Mouse (Mus musculus) heart, postnatal 10 days (tissue): ENCODE measurements around the gene Acoxl. TPM values are rescaled to one million over a fixed set of nuclear protein-coding genes. Genes with fewer than 3 reads are reported as not detected.
A peak's percentile ranks its signal among the peaks of the same experiment; 100 is the strongest.

Source experiments
- DNase-seq, 2 experiments: peaks; one replicate each; pipeline ENCODE4 v3.0.0; 2021
- intact Hi-C: fragments of 180-260 bp; cut with DNase I; formaldehyde crosslinking; loops from one replicate; pipeline ENCODE4 v1.15.1; 2025
- total RNA-seq, 2 experiments: library from RNA; stranded (reverse); gene quantifications; 2 replicates each; pipeline ENCODE4 v1.2.3; 2021

Gene Acoxl
- total RNA-seq, 2 experiments from 2014 or later, result 0.10 TPM; not detected in 1

DNA sequence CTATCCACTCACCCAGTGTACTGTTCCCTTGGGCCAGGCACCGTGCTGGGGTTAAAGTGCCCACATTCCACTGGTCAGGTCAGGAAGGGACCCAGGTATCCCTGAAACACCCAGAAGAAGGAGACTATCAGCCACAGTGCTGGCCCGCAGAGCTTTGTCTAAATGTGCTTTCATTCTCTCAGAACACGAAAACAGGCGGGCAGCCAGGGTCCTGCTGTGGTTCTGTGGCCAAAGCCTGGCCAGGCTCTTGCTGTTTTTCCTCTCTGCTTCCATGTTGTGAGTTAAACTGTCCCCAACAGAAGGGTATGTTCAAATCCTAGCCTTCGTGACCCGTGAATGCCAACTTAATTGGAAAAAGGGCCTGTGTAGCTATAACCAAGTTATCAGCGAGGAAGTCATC, 228.9 kb downstream of the Acoxl start:
- DNase-seq, result no peak
- intact Hi-C loops, result no loop called here

DNA sequence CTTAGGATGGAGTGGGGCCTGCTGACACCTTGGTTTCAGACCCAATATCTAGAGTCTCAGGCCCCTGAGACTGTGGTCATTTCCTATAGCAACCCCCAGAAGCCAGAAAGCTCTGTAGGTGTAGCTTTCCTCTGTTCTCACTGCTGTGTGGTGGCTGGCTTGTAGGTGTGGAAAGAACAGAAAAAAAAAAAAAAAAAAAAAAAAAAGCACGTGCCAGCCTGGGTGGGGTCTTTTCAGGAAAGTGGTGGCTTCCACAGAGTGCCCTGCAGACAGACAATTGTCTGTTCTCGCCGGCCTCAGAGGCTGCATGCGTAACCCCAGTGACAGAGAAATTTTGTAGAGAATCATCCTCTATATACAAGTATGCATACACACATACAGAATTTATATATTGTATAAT, 229.5 kb downstream of the Acoxl start:
- intact Hi-C loops, result no loop called here
- DNase-seq, result no peak

DNA sequence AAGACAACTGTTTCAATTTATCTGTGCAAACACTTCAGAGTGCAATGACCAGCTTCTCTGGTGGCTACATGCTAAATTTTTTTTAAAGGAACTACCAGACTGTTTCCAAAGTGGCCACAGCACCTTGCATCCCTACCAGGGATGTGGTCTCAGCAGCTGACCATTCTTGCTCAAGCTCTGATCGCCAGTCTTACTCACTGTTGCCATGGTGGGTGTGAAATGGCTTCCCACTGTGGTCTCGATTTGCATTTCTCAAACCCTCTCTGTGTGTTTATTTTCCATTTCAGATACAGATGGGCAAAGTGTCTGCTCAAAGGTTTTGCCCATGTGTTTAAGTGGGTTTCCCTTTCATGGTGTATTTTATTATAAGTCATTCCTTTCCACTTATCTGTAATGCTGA, 230.3 kb downstream of the Acoxl start:
- no peak for DNase-seq
- intact Hi-C loops, result no loop called here

DNA sequence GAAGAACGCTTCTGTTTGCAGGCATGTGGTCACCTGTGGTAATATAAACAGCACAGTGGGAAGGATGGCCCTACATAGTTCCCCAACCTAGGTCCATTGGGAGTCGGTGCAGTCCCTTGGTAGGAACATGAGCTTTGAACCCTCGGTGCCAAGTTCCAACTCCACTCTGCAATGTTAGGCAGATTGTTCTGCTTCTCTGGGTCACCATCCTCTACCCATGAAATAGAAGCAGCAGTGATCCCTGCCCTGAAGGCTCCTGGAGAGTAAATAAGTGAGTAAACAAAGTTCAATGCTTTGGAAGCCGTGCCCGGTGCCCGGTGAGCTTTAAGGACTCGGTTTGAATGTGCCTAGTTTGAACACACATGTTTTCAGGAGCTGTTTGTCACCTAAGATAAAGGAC, 233.1 kb downstream of the Acoxl start:
- intact Hi-C loops, result no loop called here
- no peak for DNase-seq

DNA sequence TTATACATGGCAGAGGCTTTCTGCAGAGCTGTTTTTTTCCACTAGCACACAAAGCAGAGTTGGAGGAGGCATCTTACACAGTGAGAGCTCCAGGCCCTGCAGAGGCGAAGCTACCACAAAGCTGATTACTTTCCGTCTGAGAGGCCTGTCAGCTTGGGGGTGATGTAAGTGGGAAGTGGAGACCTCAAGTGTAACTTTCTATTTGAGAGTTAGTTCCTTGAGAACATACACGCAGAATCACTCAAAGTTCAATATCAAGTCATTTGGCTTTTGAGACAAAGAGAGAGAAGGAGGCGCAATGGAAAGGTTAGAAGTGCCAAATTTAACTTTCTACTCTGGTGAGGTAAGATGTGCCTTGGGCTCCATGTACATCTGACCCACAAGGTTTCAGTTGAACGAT, 234.3 kb downstream of the Acoxl start:
- intact Hi-C loops, result no loop called here

DNA sequence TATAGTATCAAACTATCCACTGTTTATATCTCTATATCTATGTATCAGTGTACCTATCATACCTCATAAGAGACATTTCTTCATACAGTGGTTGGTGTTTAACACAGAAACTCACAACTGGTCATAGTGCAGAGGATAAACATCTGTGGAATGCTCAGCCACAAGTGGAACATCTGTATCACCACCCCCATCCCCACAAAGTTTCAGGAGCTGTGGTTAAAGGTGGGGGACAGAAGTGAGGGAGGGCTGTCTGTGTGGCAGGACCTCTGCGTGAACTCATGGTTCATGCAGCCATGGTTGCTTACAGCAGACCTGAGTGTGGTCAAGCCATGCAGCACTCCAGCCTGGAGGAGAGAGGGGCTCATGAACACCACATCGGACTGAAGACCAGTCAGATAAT, 234.9 kb downstream of the Acoxl start:
- DNase-seq, result no peak

More for the DNA sequence above, 234.3 kb downstream of the Acoxl start:
- DNase-seq, result no peak

DNA sequence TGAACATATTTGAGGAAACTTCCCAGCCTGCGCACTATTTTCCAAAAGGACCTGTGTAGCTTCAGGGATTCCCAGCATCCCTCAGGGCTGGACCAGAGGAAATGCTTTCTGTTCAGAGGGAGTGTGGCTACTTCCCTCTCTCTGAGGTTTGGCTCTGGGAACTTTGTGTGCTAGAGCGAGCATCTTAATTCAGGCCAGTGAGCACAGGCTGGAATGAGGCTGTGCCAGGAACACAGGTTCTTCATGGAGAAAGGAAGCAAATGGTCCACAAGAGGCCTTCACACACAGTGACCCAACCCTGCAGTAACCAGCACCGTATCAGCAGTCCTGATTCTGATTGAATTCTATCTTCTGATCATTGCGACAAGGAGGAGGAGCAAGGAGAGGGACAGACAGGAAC, 238.3 kb downstream of the Acoxl start:
- DNase-seq, result no peak
- intact Hi-C loops, result loop anchor here (5.0 kb wide), 2 partner anchors 320 to 495 kb away; no protein-coding TSS in a partner anchor

More for the DNA sequence above, 234.9 kb downstream of the Acoxl start:
- intact Hi-C loops, result no loop called here

DNA sequence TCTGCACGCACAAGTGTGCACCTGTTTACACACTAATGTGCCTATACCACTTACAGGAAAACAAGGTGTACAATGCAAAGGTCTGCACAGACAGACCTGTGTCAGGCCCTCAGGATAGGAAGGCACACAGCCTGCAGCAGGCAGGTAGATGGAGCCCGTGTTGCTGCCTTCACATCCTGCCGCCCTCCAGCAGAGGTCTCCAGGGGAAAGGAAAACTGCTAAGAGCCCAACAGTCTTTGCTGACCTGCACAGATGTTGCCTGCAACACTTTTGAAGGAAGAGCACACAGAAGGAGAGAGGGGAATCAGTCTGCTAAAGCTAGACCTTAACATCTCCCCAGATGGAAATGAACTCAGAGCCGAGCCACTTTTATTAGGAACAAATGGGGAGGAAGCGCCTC, 240.2 kb downstream of the Acoxl start:
- intact Hi-C loops, result loop anchor here (5.0 kb wide), 2 partner anchors 318 to 493 kb away; no protein-coding TSS in a partner anchor
- DNase-seq, result peak; percentile 59 to 64

DNA sequence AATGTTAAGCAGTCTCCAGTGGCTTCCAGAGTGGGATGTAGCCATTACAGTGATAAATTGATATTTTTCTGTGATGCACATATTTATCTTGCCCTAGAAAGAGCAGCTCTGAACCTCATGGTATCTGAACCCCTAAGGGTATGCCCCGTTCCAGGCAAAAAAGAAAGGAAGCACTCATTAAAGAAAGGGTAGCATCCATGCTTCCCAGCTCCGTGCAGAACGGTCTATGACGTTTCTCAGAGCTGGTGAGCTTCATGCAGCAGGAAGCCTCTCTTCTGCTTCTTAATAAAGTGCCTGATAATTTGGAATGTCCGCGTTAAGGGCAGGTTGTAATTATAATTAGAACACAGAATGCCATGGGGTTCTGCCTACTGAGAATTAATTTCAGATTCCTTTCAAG, 240.6 kb downstream of the Acoxl start:
- intact Hi-C loops, result loop anchor here (5.0 kb wide), 2 partner anchors 318 to 493 kb away; no protein-coding TSS in a partner anchor
- DNase-seq, result no peak

DNA sequence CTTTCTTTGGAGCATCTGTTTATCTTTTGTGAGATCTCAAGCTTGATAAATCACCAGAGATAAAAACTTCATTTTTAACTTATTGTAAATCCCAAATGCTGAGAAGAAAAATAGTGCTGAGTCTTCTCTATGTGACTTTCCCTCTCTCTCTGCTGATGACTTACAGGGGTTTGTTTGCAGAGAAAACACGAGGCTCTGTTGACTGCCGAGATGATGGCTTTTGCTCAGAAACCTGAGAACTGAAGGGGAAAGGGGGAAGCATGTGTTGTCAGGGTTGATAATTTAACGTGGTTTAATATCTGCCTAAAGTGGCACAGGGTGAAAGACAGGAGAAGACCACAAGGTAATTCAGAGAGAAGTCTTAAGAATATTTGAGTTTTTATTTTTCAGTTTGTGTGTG, 245.2 kb downstream of the Acoxl start:
- intact Hi-C loops, result loop anchor here (5.0 kb wide), 1 partner anchor 38 kb away; no protein-coding TSS in a partner anchor
- no peak for DNase-seq

DNA sequence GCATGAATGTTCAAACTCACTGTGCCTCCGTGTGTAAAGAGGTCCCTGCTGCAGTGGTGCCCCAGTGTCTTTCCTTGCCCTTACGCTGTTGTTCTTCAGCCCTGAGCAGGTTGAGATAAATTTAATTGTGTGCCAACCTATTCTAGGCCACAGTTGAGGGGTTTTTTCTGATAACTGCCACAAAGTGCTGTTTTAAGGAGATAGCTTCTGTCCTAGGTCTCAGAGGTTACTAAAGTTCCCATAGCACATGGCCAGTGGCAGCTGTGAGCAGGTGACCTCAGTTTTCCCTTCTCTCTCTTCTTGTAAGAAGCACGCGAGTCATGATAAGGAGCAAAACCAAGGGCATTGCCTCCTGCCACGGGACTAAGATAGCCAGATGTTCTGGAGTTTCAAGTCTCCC, 245.9 kb downstream of the Acoxl start:
- DNase-seq, result no peak
- intact Hi-C loops, result loop anchor here (5.0 kb wide), 1 partner anchor 38 kb away; no protein-coding TSS in a partner anchor

DNA sequence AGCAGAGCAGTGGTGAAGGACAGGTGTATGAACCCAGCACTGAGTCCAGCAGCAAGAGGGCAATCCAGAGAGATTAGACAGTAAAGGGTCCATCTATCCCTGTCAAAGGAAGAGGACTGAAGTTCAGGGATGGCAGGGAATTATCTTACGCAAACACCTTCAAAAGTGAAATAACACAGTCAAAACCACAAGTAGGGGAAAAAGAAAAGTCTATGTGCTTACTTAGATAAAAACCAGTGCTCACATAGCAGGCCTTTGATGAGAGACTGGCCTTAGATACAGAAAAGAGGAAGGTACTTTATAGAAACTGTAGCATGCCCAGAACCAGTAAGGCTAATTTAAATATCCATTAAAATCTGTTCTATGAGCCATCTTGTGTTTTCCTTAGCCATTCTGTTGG, 246.8 kb downstream of the Acoxl start:
- DNase-seq, result no peak
- intact Hi-C loops, result no loop called here

DNA sequence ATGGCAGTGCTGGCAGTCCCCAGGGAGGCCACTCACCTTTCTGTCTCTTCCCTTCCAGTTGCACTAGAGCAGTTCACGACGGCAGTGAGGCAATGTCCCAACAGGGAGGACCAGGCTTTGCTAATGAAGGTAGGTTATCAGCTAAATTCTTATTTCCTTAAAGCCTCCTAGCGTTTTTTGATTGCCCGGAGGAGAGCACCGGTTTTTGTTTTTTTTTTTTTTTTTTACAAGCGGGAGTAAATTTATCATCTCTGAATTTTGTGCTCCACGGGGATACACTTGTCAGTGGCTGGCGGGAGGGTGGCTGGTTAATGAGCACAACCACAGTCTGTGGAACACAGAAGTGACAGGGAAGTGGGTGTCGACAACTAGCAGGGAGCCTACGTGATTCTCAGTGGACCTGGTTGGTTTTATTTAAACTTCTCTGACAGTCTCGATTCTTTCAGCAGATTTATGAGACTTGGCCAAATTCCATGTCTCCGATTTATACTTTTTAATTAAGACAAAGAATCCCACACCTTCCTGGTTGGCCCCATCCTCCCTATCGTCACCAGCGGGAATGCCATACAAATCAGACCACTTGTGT, 247.7 kb downstream of the Acoxl start:
- intact Hi-C loops, result no loop called here
- DNase-seq, result no peak

DNA sequence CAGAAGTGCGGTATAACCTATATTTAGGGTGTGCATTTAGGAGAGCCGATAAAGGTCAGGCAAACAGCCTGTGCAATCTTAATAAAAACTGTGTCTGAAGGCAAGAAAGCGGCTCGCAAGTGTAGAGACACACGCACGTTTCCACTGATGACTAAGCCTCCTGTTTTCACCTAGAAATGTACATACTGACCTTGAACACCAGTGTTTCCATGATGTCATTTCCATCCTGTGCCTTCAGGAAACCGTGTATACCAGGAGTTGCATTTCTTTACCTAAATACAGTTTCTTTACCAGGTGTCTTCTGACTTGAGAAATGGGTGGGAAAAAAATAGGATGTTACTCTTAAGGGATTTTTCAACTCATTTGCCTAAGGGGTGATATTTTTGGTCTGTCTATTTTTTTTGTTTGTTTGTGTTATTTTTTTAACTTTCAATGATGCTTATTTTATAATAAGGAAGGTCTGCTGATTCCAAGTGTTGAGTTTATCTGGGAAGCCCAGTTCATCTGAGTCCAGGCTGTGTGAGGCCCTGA, 248.4 kb downstream of the Acoxl start:
- intact Hi-C loops, result no loop called here
- DNase-seq, result no peak

DNA sequence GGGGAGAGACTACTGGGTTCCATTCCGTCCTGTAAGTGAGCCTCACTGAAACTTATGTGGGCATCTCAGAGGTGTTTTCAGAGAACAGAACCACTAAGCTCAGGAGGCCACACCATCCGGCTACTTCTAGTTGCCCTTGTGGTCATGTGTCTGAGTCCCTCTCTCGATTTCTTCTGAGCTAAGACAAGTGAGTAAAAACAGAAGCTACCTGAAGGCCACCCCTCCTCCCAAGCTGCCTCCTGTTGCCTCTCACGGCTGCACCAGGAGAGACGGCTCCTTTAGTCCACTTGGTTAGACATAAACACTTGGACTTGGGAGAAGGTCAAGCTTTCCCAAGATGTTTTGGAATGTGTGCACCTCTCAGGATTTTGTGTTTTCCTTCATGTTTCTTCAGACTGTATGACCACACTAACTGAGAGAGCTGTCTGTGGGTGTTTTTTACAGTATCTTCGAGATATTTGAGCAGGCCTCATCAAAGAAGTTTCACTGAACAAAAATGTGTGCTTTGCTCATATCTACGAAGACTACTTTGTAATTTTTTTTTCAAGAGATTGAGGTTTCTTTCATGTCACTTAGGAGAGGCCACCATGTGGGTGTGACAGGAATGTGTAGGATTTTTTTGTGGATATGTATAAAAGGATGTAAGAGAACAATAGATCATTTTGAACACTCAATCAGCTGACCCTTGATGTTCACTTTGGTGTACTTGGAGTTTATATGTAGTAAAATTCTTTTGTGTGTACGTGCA, 249.3 kb downstream of the Acoxl start:
- DNase-seq, result no peak
- intact Hi-C loops, result no loop called here

DNA sequence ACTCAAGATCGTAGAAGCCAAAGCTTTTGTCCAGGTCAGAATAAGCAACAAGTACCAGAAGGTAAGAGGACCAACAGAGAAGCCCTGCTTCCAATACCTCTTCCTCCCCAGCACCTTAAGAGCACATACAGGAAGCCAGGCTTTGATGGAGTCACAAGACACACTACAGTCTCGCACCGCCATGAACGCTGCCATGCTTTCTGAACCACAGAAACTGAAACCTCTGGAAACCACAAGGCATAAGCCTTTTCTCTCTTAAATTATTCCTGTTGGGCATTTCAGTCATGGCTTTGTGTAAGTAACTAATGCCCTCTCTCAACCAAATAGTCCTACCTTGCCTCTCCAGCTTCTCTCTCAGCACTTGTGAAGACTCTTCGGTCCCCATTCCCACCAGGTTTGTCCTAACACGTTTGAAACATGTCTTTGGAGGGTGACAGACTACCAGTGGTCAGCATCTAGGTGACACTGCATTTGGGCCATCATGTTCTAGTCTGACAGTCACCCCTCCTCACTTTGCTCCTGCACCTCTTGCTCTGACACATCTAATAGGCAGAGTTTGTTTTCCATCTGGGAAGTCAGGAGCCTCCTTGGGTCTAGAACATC, 251.7 kb downstream of the Acoxl start:
- no peak for DNase-seq
- intact Hi-C loops, result no loop called here

DNA sequence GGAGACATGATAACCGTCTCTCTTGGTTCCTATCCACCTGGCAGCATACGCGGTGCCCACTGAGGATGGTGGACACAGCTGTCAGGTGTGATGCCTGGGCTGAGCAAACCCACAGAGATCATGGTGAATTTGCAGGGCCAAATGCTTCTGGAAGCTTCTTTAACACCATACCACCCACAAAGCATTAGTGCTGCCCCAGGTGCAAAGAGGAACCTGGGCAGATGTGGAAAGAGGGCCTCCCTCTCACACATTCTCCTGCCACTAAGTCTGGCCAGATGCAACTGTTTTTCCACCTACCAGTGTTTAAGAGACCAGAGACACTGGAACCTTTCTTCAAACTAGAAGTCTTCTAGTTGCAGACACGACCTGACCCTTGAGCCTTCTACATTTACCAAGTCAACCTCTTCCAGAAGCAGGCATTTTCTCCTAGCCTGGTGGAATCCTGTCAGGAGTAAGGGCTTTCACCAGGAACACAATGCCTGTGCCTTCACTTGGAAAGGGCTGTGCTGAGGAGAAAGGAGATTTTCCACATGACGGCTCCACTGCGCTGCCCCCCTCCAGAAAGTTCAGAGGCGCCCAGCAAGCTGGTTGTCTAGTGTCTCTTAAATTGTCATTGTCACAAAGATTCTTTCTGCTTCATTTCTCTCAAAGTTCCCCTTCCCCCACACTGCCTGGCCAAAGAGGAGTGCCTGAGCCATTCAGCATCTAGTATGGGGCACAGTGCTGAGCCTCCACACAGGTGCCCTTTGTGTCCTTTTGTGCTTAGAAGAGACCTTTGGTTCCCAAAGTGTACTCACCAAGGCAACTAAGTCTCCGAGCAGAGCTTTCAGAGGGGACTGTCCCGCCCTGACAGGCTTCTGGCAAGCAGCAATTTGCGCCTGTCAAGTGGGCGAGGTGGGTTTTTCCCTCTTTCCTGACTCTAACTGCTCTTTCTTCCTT, 253.0 kb downstream of the Acoxl start:
- no peak for DNase-seq
- intact Hi-C loops, result no loop called here

DNA sequence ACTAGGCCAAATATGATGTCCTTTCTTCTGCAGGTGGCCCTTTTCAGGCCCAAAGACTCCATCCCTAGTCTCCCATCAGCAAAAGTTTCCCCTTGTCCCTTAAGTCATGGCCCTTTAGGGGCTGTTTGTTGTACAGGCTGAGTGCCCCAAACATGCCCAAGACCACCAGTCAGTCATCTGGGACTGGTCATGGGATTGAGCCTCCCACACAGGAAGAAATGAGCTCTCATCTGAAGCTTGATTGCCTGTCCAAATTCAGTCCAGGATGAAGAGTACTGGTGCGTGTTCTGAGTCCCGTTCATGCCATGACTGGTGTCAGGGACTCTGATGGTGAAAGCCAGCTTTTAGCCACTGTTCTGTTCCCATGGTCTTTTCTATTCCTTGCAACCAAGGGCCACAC, 253.8 kb downstream of the Acoxl start:
- intact Hi-C loops, result no loop called here
- no peak for DNase-seq

DNA sequence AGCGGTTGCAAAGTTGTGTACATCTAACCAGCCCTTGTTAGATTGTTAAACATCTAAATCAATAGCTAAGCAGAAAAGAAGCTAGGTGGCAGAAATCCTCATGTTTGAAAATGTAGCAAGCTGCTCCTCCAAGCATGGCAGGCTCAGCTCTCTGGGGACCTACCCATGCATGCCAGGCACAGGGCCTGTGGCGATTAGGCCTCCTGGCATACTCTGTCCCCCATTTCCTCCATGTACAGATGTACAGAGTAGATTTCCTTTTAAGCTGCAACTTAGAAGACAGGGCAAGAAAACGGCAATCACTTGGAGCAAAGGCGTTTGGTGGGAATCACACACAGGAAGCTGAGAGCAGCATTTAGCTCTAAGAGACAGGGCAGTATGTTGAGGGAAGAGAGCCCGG, 255.5 kb downstream of the Acoxl start:
- DNase-seq, result no peak
- intact Hi-C loops, result no loop called here

DNA sequence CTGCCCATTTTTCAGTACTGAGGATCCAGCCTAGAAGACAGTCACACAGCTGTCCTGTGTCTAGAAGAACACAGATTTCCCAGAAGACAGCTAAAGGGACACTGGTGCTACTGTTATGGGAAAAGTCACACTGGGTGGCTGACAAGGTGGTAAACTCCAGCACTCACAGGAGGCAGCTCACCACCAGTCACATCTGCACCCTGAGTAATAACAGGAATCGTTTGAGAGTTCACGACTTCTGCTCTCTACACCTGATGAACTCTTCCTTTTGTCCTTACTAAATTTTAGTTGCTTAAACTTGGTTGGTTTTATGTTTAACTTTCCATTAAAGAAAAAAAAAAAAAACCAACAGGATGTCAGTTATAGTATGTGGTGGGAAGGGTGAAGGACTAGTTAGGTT, 255.9 kb downstream of the Acoxl start:
- no peak for DNase-seq
- intact Hi-C loops, result no loop called here

DNA sequence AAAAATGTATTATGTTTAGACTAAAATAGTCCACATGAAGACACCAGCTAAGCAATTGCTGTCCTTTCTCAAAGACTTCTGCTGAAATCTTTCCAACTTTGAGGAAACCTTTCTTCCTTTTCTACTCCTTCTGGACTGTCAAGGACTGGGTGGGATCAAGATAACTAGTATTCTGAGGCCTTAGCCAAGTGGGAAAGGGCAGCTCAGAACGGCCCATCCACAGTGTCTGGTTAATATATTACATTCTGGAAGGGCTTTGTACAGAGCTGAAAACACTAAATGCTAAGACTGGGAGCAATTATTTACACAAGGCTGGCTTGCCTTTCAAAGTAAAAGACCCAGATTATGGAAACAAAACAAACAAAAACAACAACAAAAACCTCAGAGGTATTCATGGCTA, 256.6 kb downstream of the Acoxl start:
- intact Hi-C loops, result no loop called here
- no peak for DNase-seq
